Mouse (Mus musculus): ENCODE data around the gene Gm8298.

DNA sequence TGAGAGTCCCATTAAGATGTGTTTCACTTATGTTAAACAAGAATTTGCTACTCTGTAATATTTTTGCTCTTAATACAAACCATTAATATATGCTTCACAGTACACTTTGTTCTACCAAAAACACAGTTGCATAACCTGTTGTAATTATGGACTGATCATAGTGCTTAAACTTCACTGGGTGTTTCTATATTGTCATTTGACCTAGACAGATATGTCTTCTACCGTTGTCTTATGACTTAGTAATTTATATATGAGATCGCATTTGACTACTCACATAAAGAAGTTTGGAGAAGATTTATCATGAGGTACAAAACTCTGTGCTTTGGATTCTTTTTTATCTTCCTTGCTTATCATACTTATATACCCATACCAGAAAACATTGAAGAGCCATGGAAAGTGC lies at the start of gene Gm8298:
- TF ChIP-seq CTCF (IDR thresholded peaks at IDR 0.05; ENCODE audit: low read depth) (no peak), EP300 (IDR thresholded peaks at IDR 0.05; ENCODE audit: low read depth) (no peak)

Data from heart, postnatal 0 days (tissue).